Mouse (Mus musculus) lung, embryonic 14.5 days (tissue): ENCODE results near the gene Ctnnd1. TPM values are rescaled to one million over a fixed set of nuclear protein-coding genes. Genes with fewer than 3 reads are reported as not detected.

Experiments used
- ATAC-seq: fragments of 200-750 bp; cut with Nextera tagmentation; 2 replicates; pipeline ENCODE4 v1.8.0; 2017; ENCODE audit warnings: mild to moderate bottlenecking, moderate TSS enrichment, moderate library complexity; ENCODE audit not compliant: insufficient read depth
- DNase-seq: peaks from one replicate; pipeline ENCODE4 v3.0.0-alpha.2; 2015
- H3K27ac ChIP-seq: fragments of 300-500 bp; sonication (generic); 2 replicates; pipeline ENCODE4 v1.5.1; 2014; ENCODE audit warnings: low read depth, mild to moderate bottlenecking, moderate library complexity
- H3K27me3 ChIP-seq: fragments of 300-500 bp; sonication (generic); 2 replicates; pipeline ENCODE4 v1.6.1; 2014; ENCODE audit warnings: low read length, control low read depth; ENCODE audit not compliant: insufficient read depth
- H3K36me3 ChIP-seq: fragments of 300-500 bp; sonication (generic); 2 replicates; pipeline ENCODE4 v1.6.1; 2014; ENCODE audit warnings: control low read depth; ENCODE audit not compliant: insufficient read depth
- H3K4me1 ChIP-seq: fragments of 300-500 bp; sonication (generic); 2 replicates; pipeline ENCODE4 v1.6.1; 2014; ENCODE audit warnings: antibody characterized with exemption, control low read depth; ENCODE audit not compliant: insufficient read depth
- H3K4me2 ChIP-seq: fragments of 300-500 bp; sonication (generic); 2 replicates; pipeline ENCODE4 v1.6.1; 2014; ENCODE audit warnings: mild to moderate bottlenecking
- H3K4me3 ChIP-seq: fragments of 300-500 bp; sonication (generic); 2 replicates; pipeline ENCODE4 v1.5.1; 2014; ENCODE audit warnings: low read depth, low read length
- H3K9ac ChIP-seq: fragments of 300-500 bp; sonication (generic); 2 replicates; pipeline ENCODE4 v1.6.1; 2014
- H3K9me3 ChIP-seq: fragments of 300-500 bp; sonication (generic); 2 replicates; pipeline ENCODE4 v1.6.1; 2016; ENCODE audit warnings: low read depth, low read length, control low read depth
- CTCF ChIP-seq: IDR thresholded peaks from 2 replicates; pipeline ENCODE4 v1.5.1; 2016; ENCODE audit warnings: antibody characterized with exemption, low read depth
- WGBS: fragments of 180-500 bp; shearing (Covaris S2); extraction: QIAGEN DNeasy Blood & Tissue Kit; methylation state at CpG from one replicate; pipeline ENCODE4 v1.1.7; 2014; 5-methylcytosine and 5-hydroxymethylcytosine counted together
- polyA plus RNA-seq: library from polyadenylated mRNA; unstranded; fragments of >200 nt; fragmentation: Nextera tagmentation; extraction: Ambion mirVana; gene quantifications from 2 replicates; pipeline ENCODE4 v1.2.1, GENCODE M21; 2014

The Ctnnd1 gene
- polyA plus RNA-seq, 1 experiment from 2014 or later: 59.9 TPM

- Histone ChIP-seq H3K4me3 (no peak overlapping the region), H3K4me1 (no peaks in the 10 kb centered on the region; the same call in 1 of the 2 replicates), H3K4me2 (0 out of 2 replicates have a peak overlapping the region, but pooled peaks have one; percentile 10), H3K27ac (no peak overlapping the region), H3K27me3 (no peaks in the 10 kb centered on the region), H3K9ac (no peak overlapping the region), H3K36me3 (no peaks in the 10 kb centered on the region), H3K9me3 (no peaks in the 10 kb centered on the region)
- ATAC-seq (no peak), DNase-seq (no peak)
- no peak for TF ChIP-seq CTCF
- 63% methylated on average over 1 of the region's 1 CpGs for WGBS
Observed at GRCm38 (mm10) chr2:84646138-84646537, 4.4 kb downstream of the Ctnnd1 start.

- H3K9me3 ChIP-seq: no peaks in the 10 kb centered on the region
- no peaks in the 10 kb centered on the region for H3K27me3 ChIP-seq
- ATAC-seq (no peak), DNase-seq (no peak)
- peaks cover 5% of the 10 kb centered on the region; the same call in 1 of the 2 replicates for H3K36me3 ChIP-seq
- no peak for TF ChIP-seq CTCF
- H3K4me3 ChIP-seq: no peak overlapping the region
- H3K27ac ChIP-seq: no peak overlapping the region
- no peak overlapping the region for H3K9ac ChIP-seq
- H3K4me1 ChIP-seq: peaks cover 23% of the 10 kb centered on the region
- H3K4me2 ChIP-seq: no peak overlapping the region
Observed at GRCm38 (mm10) chr2:84640833-84641232, 9.7 kb downstream of the Ctnnd1 start.

GRCm38 (mm10) chr2:84638428-84639220 is 11.9 kb downstream of the Ctnnd1 start:
- ATAC-seq (no peak), DNase-seq (peak; percentile 60)
- WGBS: 35% methylated on average over 5 of the region's 5 CpGs
- Histone ChIP-seq H3K4me1 (peaks cover 41% of the 10 kb centered on the region), H3K27ac (peak overlapping the region; percentile 98), H3K9ac (no peak overlapping the region), H3K9me3 (no peaks in the 10 kb centered on the region), H3K4me2 (peak overlapping the region; percentile 57), H3K36me3 (peaks cover 5% of the 10 kb centered on the region; the same call in 1 of the 2 replicates), H3K4me3 (no peak overlapping the region), H3K27me3 (no peaks in the 10 kb centered on the region)
- no peak for TF ChIP-seq CTCF

- Histone ChIP-seq H3K4me3 (no peak overlapping the region), H3K4me2 (peak overlapping the region; percentile 57), H3K27ac (peak overlapping the region; percentile 98), H3K36me3 (peaks cover 5% of the 10 kb centered on the region; the same call in 1 of the 2 replicates), H3K9ac (no peak overlapping the region), H3K27me3 (no peaks in the 10 kb centered on the region), H3K9me3 (no peaks in the 10 kb centered on the region), H3K4me1 (peaks cover 49% of the 10 kb centered on the region)
- peak; percentile 83 for DNase-seq
- ATAC-seq: no peak
- no peak for TF ChIP-seq CTCF
- WGBS: 8% methylated on average over 7 of the region's 7 CpGs
Observed at GRCm38 (mm10) chr2:84637452-84638165, 13.0 kb downstream of the Ctnnd1 start.

- Histone ChIP-seq H3K27me3 (no peaks in the 10 kb centered on the region), H3K4me3 (peak overlapping the region; percentile 17; the same call in 1 of the 2 replicates), H3K4me2 (peak overlapping the region; percentile 57), H3K36me3 (peaks cover 5% of the 10 kb centered on the region; the same call in 1 of the 2 replicates), H3K27ac (peak overlapping the region; percentile 98), H3K9ac (peak overlapping the region; percentile 20; the same call in 1 of the 2 replicates), H3K4me1 (peaks cover 52% of the 10 kb centered on the region), H3K9me3 (no peaks in the 10 kb centered on the region)
- no peak for TF ChIP-seq CTCF
- peak; percentile 6; the same call in 1 of the 2 replicates for ATAC-seq
- DNase-seq: peak; percentile 73
- 7% methylated on average over 8 of the region's 8 CpGs for WGBS
Observed at GRCm38 (mm10) chr2:84636231-84636741, 14.3 kb downstream of the Ctnnd1 start.

- peaks cover 52% of the 10 kb centered on the region for H3K4me1 ChIP-seq
Observed at GRCm38 (mm10) chr2:84635611-84636010, 15.0 kb downstream of the Ctnnd1 start.

More at GRCm38 (mm10) chr2:84635611-84636010, 15.0 kb downstream of the Ctnnd1 start:
- peak; percentile 98 for DNase-seq
- peak; percentile 95 for ATAC-seq
- H3K4me3 ChIP-seq: peak overlapping the region; percentile 17
- TF ChIP-seq CTCF: no peak
- H3K27me3 ChIP-seq: no peaks in the 10 kb centered on the region
- H3K4me2 ChIP-seq: peak overlapping the region; percentile 57
- H3K9ac ChIP-seq: peak overlapping the region; percentile 50
- H3K36me3 ChIP-seq: peaks cover 5% of the 10 kb centered on the region; the same call in 1 of the 2 replicates
- 0% methylated on average over 2 of the region's 2 CpGs for WGBS
- no peaks in the 10 kb centered on the region for H3K9me3 ChIP-seq
- H3K27ac ChIP-seq: peak overlapping the region; percentile 98
